Mouse (Mus musculus) left cerebral cortex, adult 9 months (tissue): ENCODE measurements around the gene Dclk3.

Experiments
- DNase-seq, 2 experiments: peaks; one replicate each; pipeline ENCODE4 v3.0.0; 2022; ENCODE audit warnings: low spot score in 2 of 2

Dclk3 gene

GRCm38 (mm10) chr9:111438904-111439835 lies at the start of gene Dclk3:
Gene Dclk3, plus strand, starts transcription at chr9:111439081.
- no peak for DNase-seq

- DNase-seq = no peak
Measured at GRCm38 (mm10) chr9:111390016-111390415, 48.9 kb upstream of the Dclk3 start.

- DNase-seq = no peak
Measured at GRCm38 (mm10) chr9:111391036-111391435, 47.8 kb upstream of the Dclk3 start.

- DNase-seq = no peak
Measured at GRCm38 (mm10) chr9:111391926-111392442, 46.9 kb upstream of the Dclk3 start.

GRCm38 (mm10) chr9:111395265-111395664 lies 43.6 kb upstream of the Dclk3 start:
- DNase-seq = no peak

- no peak for DNase-seq
Measured at GRCm38 (mm10) chr9:111398059-111398458, 40.8 kb upstream of the Dclk3 start.

- peak in 1 of 2 experiments; percentile 35 for DNase-seq
Measured at GRCm38 (mm10) chr9:111400089-111400488, 38.8 kb upstream of the Dclk3 start.

GRCm38 (mm10) chr9:111403159-111403558 lies 35.7 kb upstream of the Dclk3 start:
- no peak for DNase-seq

- no peak for DNase-seq
Measured at GRCm38 (mm10) chr9:111404346-111405079, 34.4 kb upstream of the Dclk3 start.

GRCm38 (mm10) chr9:111405080-111405428 lies 33.8 kb upstream of the Dclk3 start:
- no peak for DNase-seq

GRCm38 (mm10) chr9:111408012-111408411 lies 30.9 kb upstream of the Dclk3 start:
- DNase-seq = peak in 1 of 2 experiments; percentile 35

- DNase-seq = peak in 1 of 2 experiments; percentile 24
Measured at GRCm38 (mm10) chr9:111408427-111408826, 30.5 kb upstream of the Dclk3 start.

GRCm38 (mm10) chr9:111412471-111413160 lies 26.3 kb upstream of the Dclk3 start:
- peak; percentile 65 to 79 for DNase-seq

GRCm38 (mm10) chr9:111421862-111422261 lies 17.0 kb upstream of the Dclk3 start:
- peak in 1 of 2 experiments; percentile 36 for DNase-seq

GRCm38 (mm10) chr9:111422567-111422966 lies 16.3 kb upstream of the Dclk3 start:
- DNase-seq = no peak

- no peak for DNase-seq
Measured at GRCm38 (mm10) chr9:111425113-111425512, 13.8 kb upstream of the Dclk3 start.

- peak in 1 of 2 experiments; percentile 62 for DNase-seq
Measured at GRCm38 (mm10) chr9:111425952-111426351, 12.9 kb upstream of the Dclk3 start.

- DNase-seq = no peak
Measured at GRCm38 (mm10) chr9:111427891-111428555, 10.9 kb upstream of the Dclk3 start.

GRCm38 (mm10) chr9:111428698-111429362 lies 10.1 kb upstream of the Dclk3 start:
- DNase-seq = peak in 1 of 2 experiments; percentile 50

- DNase-seq = no peak
Measured at GRCm38 (mm10) chr9:111429363-111429750, 9.5 kb upstream of the Dclk3 start.

GRCm38 (mm10) chr9:111435429-111435828 lies 3.5 kb upstream of the Dclk3 start:
- no peak for DNase-seq
